Mouse (Mus musculus): Measurements from ENCODE around the gene Itgb8. TPM values are rescaled to one million over a fixed set of nuclear protein-coding genes. Genes with fewer than 3 reads are reported as not detected.

Itgb8 gene
- total and polyA plus RNA-seq, 2 experiments from 2014 or later, result 9.1 to 30.6 TPM

DNA sequence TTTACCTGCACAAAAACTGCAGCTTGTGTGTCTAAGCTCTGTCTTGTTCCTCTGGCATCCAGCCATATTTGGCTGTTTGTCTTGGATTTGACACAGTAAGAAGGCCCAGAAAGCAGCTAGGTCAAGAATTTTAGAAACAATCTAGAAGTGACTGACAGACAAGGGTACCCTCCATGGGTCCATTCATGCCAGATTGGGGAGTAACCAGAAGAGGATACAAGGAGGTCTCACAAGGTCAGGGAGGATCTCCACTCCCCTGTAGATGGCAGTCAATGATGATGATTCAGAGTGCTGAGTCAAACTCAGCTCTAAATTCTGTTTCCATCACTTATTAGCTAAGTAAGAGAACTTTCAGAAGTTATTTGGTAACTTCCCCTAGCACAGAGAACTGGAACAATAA is 8.2 kb downstream of the Itgb8 start:
- Histone ChIP-seq H3K4me3 (ENCODE audit: low read depth, low read length) (no peak overlapping the region), H3K36me3 (ENCODE audit: insufficient read depth, low read length) (no peaks in the 10 kb centered on the region), H3K27ac (ENCODE audit: low read depth, low read length) (no peak overlapping the region), H3K9ac (replicated peaks; ENCODE audit: low read length, poor library complexity, severe bottlenecking) (no peak overlapping the region), H3K9me3 (ENCODE audit: low read length) (no peaks in the 10 kb centered on the region), H3K4me1 (ENCODE audit: insufficient read depth, low read length) (no peaks in the 10 kb centered on the region), H3K4me2 (ENCODE audit: low read depth, low read length, poor library complexity, severe bottlenecking) (no peak overlapping the region), H3K27me3 (ENCODE audit: insufficient read depth, low read length) (no peaks in the 10 kb centered on the region)
- no peak for DNase-seq (ENCODE audit: low spot score)
- TF ChIP-seq CTCF (IDR thresholded peaks at IDR 0.05), result no peak
- ATAC-seq (ENCODE audit: low FRiP score), result no peak

DNA sequence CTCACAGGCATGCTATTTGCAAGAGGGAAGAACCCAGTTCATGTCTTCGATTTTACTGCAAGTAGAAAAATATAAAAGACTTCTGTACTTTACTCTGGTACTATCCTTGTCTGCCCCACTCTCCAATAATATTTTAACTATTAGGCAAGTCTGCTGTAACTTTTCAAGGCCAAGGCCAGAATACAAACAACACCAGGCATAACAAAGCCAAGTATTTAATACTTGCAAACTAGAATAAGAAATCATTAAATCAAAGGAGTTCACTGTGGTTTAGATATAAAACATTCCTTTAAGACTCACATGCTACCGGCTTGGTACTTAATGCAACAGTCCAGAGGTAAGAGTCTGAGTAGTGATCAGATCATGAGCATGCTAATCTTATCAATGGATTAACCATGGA is 9.0 kb downstream of the Itgb8 start:
- DNase-seq (ENCODE audit: low spot score) (no peak), ATAC-seq (ENCODE audit: low FRiP score) (no peak)
- 56% methylated on average over 2 of the region's 2 CpGs for WGBS
- Histone ChIP-seq H3K36me3 (ENCODE audit: insufficient read depth, low read length) (no peaks in the 10 kb centered on the region), H3K4me3 (ENCODE audit: low read depth, low read length) (no peak overlapping the region), H3K4me1 (ENCODE audit: insufficient read depth, low read length) (no peaks in the 10 kb centered on the region), H3K4me2 (ENCODE audit: low read depth, low read length, poor library complexity, severe bottlenecking) (no peak overlapping the region), H3K9me3 (ENCODE audit: low read length) (no peaks in the 10 kb centered on the region), H3K9ac (replicated peaks; ENCODE audit: low read length, poor library complexity, severe bottlenecking) (no peak overlapping the region), H3K27ac (ENCODE audit: low read depth, low read length) (no peak overlapping the region), H3K27me3 (ENCODE audit: insufficient read depth, low read length) (no peaks in the 10 kb centered on the region)
- no peak for TF ChIP-seq CTCF (IDR thresholded peaks at IDR 0.05)

DNA sequence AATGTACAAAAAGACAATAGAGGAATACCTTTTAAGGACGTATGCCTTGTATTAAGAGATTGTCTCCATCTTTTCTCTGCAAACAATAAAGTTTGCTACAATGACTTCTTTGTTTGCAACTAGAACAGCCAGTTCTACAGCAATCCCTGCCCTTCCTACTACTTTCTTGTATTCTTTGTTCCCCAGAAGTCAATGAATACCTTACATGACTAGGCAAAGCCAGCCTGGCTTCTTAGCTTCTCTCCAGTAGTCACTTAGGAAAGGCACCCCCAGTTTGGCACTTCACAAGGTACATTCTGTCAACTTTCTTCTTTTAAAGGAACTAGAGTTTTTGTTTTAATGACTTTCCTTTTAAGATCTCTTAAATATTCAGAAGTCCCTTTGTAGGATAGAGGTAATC is 10.7 kb downstream of the Itgb8 start:
- Histone ChIP-seq H3K9me3 (ENCODE audit: low read length) (no peaks in the 10 kb centered on the region), H3K27ac (ENCODE audit: low read depth, low read length) (no peak overlapping the region), H3K4me3 (ENCODE audit: low read depth, low read length) (no peak overlapping the region), H3K4me1 (ENCODE audit: insufficient read depth, low read length) (no peaks in the 10 kb centered on the region), H3K9ac (replicated peaks; ENCODE audit: low read length, poor library complexity, severe bottlenecking) (no peak overlapping the region), H3K4me2 (ENCODE audit: low read depth, low read length, poor library complexity, severe bottlenecking) (no peak overlapping the region), H3K27me3 (ENCODE audit: insufficient read depth, low read length) (no peaks in the 10 kb centered on the region), H3K36me3 (ENCODE audit: insufficient read depth, low read length) (no peaks in the 10 kb centered on the region)
- DNase-seq (ENCODE audit: low spot score) (no peak), ATAC-seq (ENCODE audit: low FRiP score) (no peak)
- TF ChIP-seq CTCF (IDR thresholded peaks at IDR 0.05), result no peak
- WGBS, result 69% methylated on average over 1 of the region's 1 CpGs

DNA sequence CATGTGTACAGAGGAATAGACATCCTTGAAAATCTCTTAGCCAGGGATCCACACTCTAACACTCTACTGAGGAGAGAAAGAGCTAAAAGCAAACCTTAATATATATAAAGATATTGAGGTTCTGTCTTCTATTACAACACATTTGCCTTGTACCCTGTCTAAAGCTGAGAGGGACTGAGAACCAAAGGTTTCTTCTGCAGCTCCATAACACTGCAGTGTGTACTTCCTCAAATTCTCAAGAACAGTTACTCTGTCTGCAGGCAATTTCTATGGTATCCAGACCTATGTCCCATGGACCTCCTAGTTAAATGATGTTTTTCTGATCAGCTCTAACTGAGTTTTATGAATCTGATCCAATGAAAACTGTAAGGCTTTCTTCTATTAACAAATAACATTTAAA is 13.9 kb downstream of the Itgb8 start:
- no peaks in the 10 kb centered on the region for H3K36me3 ChIP-seq (ENCODE audit: insufficient read depth, low read length)
- no peak overlapping the region for H3K4me3 ChIP-seq (ENCODE audit: low read depth, low read length)
- DNase-seq (ENCODE audit: low spot score), result no peak
- no peaks in the 10 kb centered on the region for H3K27me3 ChIP-seq (ENCODE audit: insufficient read depth, low read length)
- TF ChIP-seq CTCF (IDR thresholded peaks at IDR 0.05), result no peak
- no peak overlapping the region for H3K9ac ChIP-seq (replicated peaks; ENCODE audit: low read length, poor library complexity, severe bottlenecking)
- no peak overlapping the region for H3K27ac ChIP-seq (ENCODE audit: low read depth, low read length)
- H3K4me1 ChIP-seq (ENCODE audit: insufficient read depth, low read length), result no peaks in the 10 kb centered on the region
- H3K9me3 ChIP-seq (ENCODE audit: low read length), result no peaks in the 10 kb centered on the region
- H3K4me2 ChIP-seq (ENCODE audit: low read depth, low read length, poor library complexity, severe bottlenecking), result no peak overlapping the region
- ATAC-seq (ENCODE audit: low FRiP score), result no peak

DNA sequence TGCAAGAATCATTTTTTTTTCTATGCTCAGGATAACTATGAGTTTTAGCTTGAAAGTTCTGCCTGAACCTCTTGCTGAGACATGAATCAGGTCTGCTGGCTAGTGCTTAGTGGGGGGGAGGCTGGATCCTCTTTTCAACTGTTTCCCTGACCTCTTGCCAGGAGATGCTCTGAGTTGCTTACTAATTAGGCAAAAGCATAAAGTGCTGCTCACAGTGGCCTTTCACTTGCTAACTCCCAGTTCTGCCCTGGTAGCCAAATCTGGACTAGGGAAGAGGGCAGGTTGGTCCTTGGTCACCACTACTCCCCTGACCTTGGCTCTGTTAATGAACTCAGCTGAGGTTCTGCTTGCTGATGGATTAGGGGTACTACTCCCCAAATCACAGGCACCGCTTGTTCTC is 19.2 kb downstream of the Itgb8 start:
- no peaks in the 10 kb centered on the region for H3K36me3 ChIP-seq (ENCODE audit: insufficient read depth, low read length)
- no peak overlapping the region for H3K4me2 ChIP-seq (ENCODE audit: low read depth, low read length, poor library complexity, severe bottlenecking)
- no peaks in the 10 kb centered on the region for H3K27me3 ChIP-seq (ENCODE audit: insufficient read depth, low read length)
- no peak for TF ChIP-seq CTCF (IDR thresholded peaks at IDR 0.05)
- H3K4me1 ChIP-seq (ENCODE audit: insufficient read depth, low read length), result no peaks in the 10 kb centered on the region
- ATAC-seq (ENCODE audit: low FRiP score) (0 out of 2 replicates have a peak, but pooled peaks have one; percentile 38), DNase-seq (ENCODE audit: low spot score) (peak; percentile 73)
- no peak overlapping the region for H3K9ac ChIP-seq (replicated peaks; ENCODE audit: low read length, poor library complexity, severe bottlenecking)
- H3K9me3 ChIP-seq (ENCODE audit: low read length), result no peaks in the 10 kb centered on the region
- H3K4me3 ChIP-seq (ENCODE audit: low read depth, low read length), result no peak overlapping the region
- no peak overlapping the region for H3K27ac ChIP-seq (ENCODE audit: low read depth, low read length)
- WGBS, result 88% methylated on average over 1 of the region's 1 CpGs

DNA sequence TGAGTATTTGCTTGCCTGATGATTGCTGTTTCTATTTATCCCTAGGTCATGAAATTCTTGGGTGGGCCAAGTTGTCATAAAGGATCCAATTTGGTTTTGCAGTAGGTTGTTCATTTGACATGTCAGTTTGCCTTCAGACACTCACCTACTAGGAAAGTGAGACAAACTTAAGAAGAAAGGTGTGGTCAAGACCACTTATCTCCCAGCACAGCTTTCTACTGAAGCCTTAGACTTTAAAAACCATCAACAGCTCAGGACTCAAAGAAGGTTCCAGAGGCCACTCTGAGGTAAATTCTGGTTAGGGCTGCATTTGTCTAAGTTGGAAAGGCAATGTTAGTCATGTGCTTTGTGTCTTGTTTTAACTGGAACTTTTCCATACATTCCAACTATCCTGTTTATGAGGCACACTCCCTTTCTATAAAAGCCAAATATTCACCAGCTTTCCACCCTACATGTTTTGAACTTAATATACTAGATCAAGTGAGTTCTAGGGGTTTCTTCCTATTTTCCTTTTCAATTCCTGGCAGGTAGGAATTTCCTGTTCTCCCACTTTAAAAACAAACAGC is 20.8 kb downstream of the Itgb8 start:
- Histone ChIP-seq H3K9me3 (ENCODE audit: low read length) (no peaks in the 10 kb centered on the region), H3K27me3 (ENCODE audit: insufficient read depth, low read length) (no peaks in the 10 kb centered on the region), H3K9ac (replicated peaks; ENCODE audit: low read length, poor library complexity, severe bottlenecking) (no peak overlapping the region), H3K36me3 (ENCODE audit: insufficient read depth, low read length) (no peaks in the 10 kb centered on the region), H3K4me2 (ENCODE audit: low read depth, low read length, poor library complexity, severe bottlenecking) (no peak overlapping the region), H3K4me1 (ENCODE audit: insufficient read depth, low read length) (no peaks in the 10 kb centered on the region), H3K27ac (ENCODE audit: low read depth, low read length) (no peak overlapping the region), H3K4me3 (ENCODE audit: low read depth, low read length) (no peak overlapping the region)
- no peak for ATAC-seq (ENCODE audit: low FRiP score)
- DNase-seq (ENCODE audit: low spot score), result no peak
- no peak for TF ChIP-seq CTCF (IDR thresholded peaks at IDR 0.05)
